Mouse (Mus musculus) adipose tissue, adult 10 weeks (tissue): ENCODE data around the gene Fam83d. TPM values are rescaled to one million over a fixed set of nuclear protein-coding genes. Genes with fewer than 3 reads are reported as not detected.

Experiments
- polyA plus RNA-seq: library from polyadenylated mRNA; stranded (reverse); fragments of 350-450 nt; fragmentation: Illumina TruSeq; extraction: RNeasy Lipid Tissue Mini Kit (QIAGEN cat#74804); gene quantifications from one replicate; pipeline ENCODE4 v1.2.3, GENCODE M21; 2014; ENCODE audit warnings: low read depth, low replicate concordance

The Fam83d gene
- polyA plus RNA-seq: 4.5 TPM

DNA sequence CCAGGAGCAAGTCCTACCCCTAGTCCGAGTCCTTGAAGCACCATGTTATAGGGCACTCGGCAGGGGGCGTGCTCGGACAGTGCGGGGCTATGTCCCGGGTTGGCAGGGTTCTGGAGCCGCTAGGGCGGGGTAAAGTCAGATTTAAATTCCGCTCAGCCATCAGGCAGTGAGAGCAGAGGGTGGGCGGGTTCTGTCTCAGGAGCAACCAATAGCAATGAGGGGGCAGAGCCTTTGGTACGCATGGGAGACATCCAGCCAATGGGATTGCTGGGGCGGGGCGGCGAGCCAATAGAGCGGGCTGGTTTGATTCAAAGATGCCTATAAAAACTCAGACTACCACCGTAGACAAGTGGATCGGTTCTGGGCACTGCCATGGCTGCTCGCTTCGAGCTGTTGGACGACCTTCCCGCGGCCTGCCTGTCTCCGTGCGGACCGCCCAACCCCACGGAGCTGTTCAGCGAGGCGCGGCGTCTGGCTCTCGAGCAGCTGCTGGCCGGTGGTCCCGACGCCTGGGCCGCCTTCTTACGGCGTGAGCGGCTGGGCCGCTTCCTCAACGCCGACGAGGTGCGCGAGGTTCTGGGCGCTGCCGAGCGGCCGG lies at the start of gene Fam83d:
Gene Fam83d (plus strand): TSS at position 352 of the 598 bp plus-strand sequence.

DNA sequence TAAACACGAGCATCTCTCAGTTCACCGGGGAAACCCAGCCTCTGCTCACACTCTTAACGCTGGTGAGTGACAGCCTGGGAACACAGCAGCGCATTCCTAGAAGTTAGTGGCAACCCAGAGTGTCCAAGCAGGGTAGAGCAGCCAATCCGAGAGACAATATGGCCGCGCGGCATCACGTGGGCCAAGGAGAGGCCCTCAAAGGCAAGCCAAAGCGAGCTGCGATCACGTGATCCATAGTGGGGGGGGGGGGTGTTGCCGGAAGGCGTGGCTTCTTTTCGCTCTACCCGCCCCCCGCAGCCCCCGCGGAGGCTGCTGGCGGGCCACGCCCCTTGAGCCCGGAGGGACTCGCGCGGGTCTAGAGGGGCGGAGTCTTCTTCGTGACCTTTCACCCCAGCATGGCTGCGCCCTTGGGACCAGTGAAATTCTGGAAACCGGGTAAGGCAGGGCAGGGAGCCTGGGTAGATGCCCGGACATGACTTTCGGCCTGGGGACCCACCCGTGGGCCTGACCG lies 26.7 kb downstream of the Fam83d start, which contains the start of gene Dhx35:
Gene Dhx35 (plus strand): TSS at position 314 of the 511 bp plus-strand sequence.

Other genes starting within 250 kb of the Fam83d start
- not detected for gene Slc32a1, start 157.3 kb upstream of the Fam83d start, polyA plus RNA-seq
- gene Actr5, start 143.2 kb upstream of the Fam83d start, polyA plus RNA-seq: 9.0 TPM
- gene Ppp1r16b, start 102.7 kb upstream of the Fam83d start, polyA plus RNA-seq: 3.1 TPM
- 7.4 TPM for gene Dhx35, start 26.7 kb downstream of the Fam83d start, polyA plus RNA-seq